In the genomic region with DNA sequence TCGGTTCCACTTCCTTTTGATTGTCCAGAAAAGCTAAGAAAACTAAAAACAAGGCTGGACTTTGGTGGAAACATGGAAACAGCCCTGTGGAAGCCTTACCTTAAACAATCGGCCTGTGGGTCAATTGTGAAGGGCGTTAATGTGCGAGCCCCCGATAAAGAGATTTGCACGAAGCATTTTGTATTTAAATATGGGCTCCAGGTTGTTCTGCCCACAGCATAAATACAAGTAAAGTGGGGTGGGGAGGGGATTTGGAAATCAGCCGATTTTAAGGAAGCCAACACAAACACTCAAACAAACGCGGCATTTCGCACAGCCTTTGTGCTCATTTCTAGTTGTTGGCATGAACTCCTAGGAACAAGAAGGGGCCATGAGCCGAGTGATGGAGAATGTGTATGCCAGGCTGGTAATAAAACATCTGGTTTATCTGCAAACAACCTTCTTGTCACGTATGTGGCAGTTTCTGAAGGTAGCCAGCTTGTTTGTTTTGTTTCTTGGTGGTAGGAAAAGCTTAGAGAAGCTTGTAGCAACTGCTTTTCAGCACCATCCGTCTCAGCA, we compare ENCODE assay signal across 14 mouse cellular contexts.
DNase-seq lines count a peak whose midpoint lies in the region; ATAC-seq and TF ChIP-seq lines count a peak whose summit lies in the region.
"Had no signal": no experiment of that assay in that cellular context is flagged by ENCODE, and none has a peak within 500 bp of the region (broad histone marks: within the 10 kb centered on the region; RNA-seq: fewer than 3 reads in every experiment).

No protein-coding gene starts in this region.

- no peaks in the 10 kb centered on the region for H3K27me3 ChIP-seq in limb, embryonic 15.5 days
- no peaks in the 10 kb centered on the region for H3K27me3 ChIP-seq in limb, embryonic 10.5 days (ENCODE audit: low read depth, poor library complexity, severe bottlenecking)
- H3K27me3 ChIP-seq in heart, embryonic 14.5 days (ENCODE audit: control insufficient read depth, insufficient read depth, low read length): no peaks in the 10 kb centered on the region
- H3K27me3 ChIP-seq: liver, embryonic 13.5 days had no signal

- WGBS in limb, embryonic 15.5 days: 61% methylated on average over 13 of the region's 13 CpGs
- WGBS in limb, embryonic 10.5 days: 80% methylated on average over 13 of the region's 13 CpGs
- 62% methylated on average over 13 of the region's 13 CpGs for WGBS in heart, embryonic 14.5 days

- no peaks in the 10 kb centered on the region for H3K9me3 ChIP-seq in limb, embryonic 15.5 days
- no peaks in the 10 kb centered on the region for H3K9me3 ChIP-seq in limb, embryonic 10.5 days (replicated peaks)
- no peaks in the 10 kb centered on the region for H3K9me3 ChIP-seq in heart, embryonic 14.5 days (ENCODE audit: control insufficient read depth, low read length)
- H3K9me3 ChIP-seq: liver, embryonic 13.5 days had no signal

- intact Hi-C loops in gastrocnemius, adult 2 months (cut with DNase I): no loop called here

- no peaks in the 10 kb centered on the region for H3K36me3 ChIP-seq in limb, embryonic 15.5 days
- H3K36me3 ChIP-seq in limb, embryonic 10.5 days: no peaks in the 10 kb centered on the region
- no peaks in the 10 kb centered on the region for H3K36me3 ChIP-seq in heart, embryonic 14.5 days (ENCODE audit: control insufficient read depth, insufficient read depth, low read length)
- H3K36me3 ChIP-seq: liver, embryonic 13.5 days had no signal

- no peak for TF ChIP-seq CTCF in gastrocnemius, adult 2 months (IDR thresholded peaks at IDR 0.05)

- no peak for DNase-seq in gastrocnemius, adult 2 months
- DNase-seq in gastrocnemius, postnatal 4 days (ENCODE audit: low spot score in 2 of 2): no peak
- DNase-seq in limb, embryonic 10.5 days (ENCODE audit: low spot score): no peak
- peak; percentile 7 for DNase-seq in lung, postnatal 14 days
- no peak for DNase-seq in urinary bladder, postnatal 4 days (ENCODE audit: low spot score in 2 of 2)
- no peak for DNase-seq in embryo, embryonic 9.5 days (ENCODE audit: extremely low spot score)
- DNase-seq: adrenal gland, postnatal 25 days; cerebellum, adult 9-10 months; gastrocnemius, postnatal 14 days; kidney, adult 11 months; liver, embryonic 13.5 days; thymus, postnatal 36 days had no signal

- no peak overlapping the region for H3K9ac ChIP-seq in limb, embryonic 15.5 days
- H3K9ac ChIP-seq in heart, embryonic 14.5 days (ENCODE audit: low read length): no peak overlapping the region
- H3K9ac ChIP-seq: liver, embryonic 13.5 days had no signal

- peak overlapping the region; percentile 30 for H3K4me3 ChIP-seq in gastrocnemius, adult 2 months
- no peak overlapping the region for H3K4me3 ChIP-seq in limb, embryonic 15.5 days
- H3K4me3 ChIP-seq in limb, embryonic 10.5 days: no peak overlapping the region
- H3K4me3 ChIP-seq in heart, embryonic 14.5 days (ENCODE audit: control insufficient read depth in 1 of 2, insufficient read depth in 1 of 2, low read depth in 1 of 2, low read length in 2 of 2): peak overlapping the region in 1 of 2 experiments; percentile 7; a peak in 1 of 4 replicates
- H3K4me3 ChIP-seq: liver, embryonic 13.5 days had no signal

- H3K4me1 ChIP-seq in limb, embryonic 15.5 days: peaks cover 7% of the 10 kb centered on the region; the same call in 1 of the 2 replicates
- no peaks in the 10 kb centered on the region for H3K4me1 ChIP-seq in limb, embryonic 10.5 days
- H3K4me1 ChIP-seq in heart, embryonic 14.5 days (ENCODE audit: control insufficient read depth in 2 of 2, insufficient read depth in 2 of 2, low read length in 2 of 2): no peaks in the 10 kb centered on the region
- H3K4me1 ChIP-seq: liver, embryonic 13.5 days had no signal

- H3K4me2 ChIP-seq in limb, embryonic 15.5 days: no peak overlapping the region
- H3K4me2 ChIP-seq in heart, embryonic 14.5 days (ENCODE audit: low read length): peak overlapping the region; percentile 21
- H3K4me2 ChIP-seq: liver, embryonic 13.5 days had no signal

- peak overlapping the region; percentile 28; the same call in 1 of the 2 replicates for H3K27ac ChIP-seq in gastrocnemius, adult 2 months
- peak overlapping the region; percentile 12; the same call in 1 of the 2 replicates for H3K27ac ChIP-seq in limb, embryonic 15.5 days
- no peak overlapping the region for H3K27ac ChIP-seq in limb, embryonic 10.5 days
- H3K27ac ChIP-seq in heart, embryonic 14.5 days (replicated peaks in 1 of 2; ENCODE audit: control insufficient read depth in 1 of 2, insufficient read depth in 1 of 2, low read depth in 2 of 2, low read length in 2 of 2): peak overlapping the region; percentile 56 to 57; a peak in 3 of 4 replicates
- H3K27ac ChIP-seq: liver, embryonic 13.5 days had no signal

- ATAC-seq in limb, embryonic 15.5 days (ENCODE audit: insufficient number of reproducible peaks, low FRiP score, low TSS enrichment, low read depth): no peak
- peak; percentile 39; the same call in 1 of the 2 replicates for ATAC-seq in heart, embryonic 14.5 days (ENCODE audit: insufficient number of reproducible peaks, insufficient read depth, low FRiP score, low read depth)
